Mouse (Mus musculus) CH12.LX (cell line): Measurements from ENCODE around the gene Tmem246.

Experiments
- KAT2A ChIP-seq: IDR thresholded peaks from 2 replicates; pipeline ENCODE4 v1.6.1; 2012; ENCODE audit warnings: low read length, improper control_type of control experiment, inconsistent platforms; ENCODE audit not compliant: insufficient replicate concordance
- MAFK ChIP-seq: IDR thresholded peaks from 2 replicates; pipeline ENCODE4 v1.6.1; 2011; ENCODE audit warnings: low read length, improper control_type of control experiment; ENCODE audit not compliant: insufficient replicate concordance
- MAX ChIP-seq: IDR thresholded peaks from 2 replicates; pipeline ENCODE4 v1.6.1; 2011; ENCODE audit warnings: low read length, improper control_type of control experiment
- NELFE ChIP-seq: IDR thresholded peaks from 2 replicates; pipeline ENCODE4 v1.6.1; 2011; ENCODE audit warnings: low read depth, low read length, improper control_type of control experiment

DNA sequence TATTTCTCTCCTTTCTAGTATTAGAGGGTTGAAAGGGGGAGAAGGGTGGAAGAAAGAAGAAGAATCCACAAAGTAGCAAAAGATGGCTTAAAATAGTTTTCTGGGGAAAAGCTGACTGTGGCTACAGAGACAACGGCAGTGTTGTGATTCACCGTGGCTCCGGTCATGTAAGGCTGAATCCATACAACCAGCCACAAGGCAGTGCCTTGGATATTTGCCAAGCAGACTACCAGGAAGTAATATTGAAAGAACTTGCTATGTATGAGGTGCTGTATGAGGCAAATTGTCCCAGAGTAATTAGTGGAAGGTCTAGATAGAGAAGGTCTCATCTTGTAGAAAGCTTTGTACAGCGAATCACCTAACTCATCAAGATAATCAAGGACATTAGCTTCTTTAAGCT is 25.5 kb downstream of the Tmem246 start:
- TF ChIP-seq NELFE (no peak), MAX (no peak), KAT2A (no peak), MAFK (no peak)
